Mouse (Mus musculus) forebrain, embryonic 10.5 days (tissue): ENCODE results near the gene Rpl38. TPM values are rescaled to one million over a fixed set of nuclear protein-coding genes. Genes with fewer than 3 reads are reported as not detected.
A peak's percentile ranks its signal among the peaks of the same experiment; 100 is the strongest.
"Not testable (repeated sequence)": the region's sequence is repeated elsewhere in the genome, so short reads cannot be mapped to it uniquely, and the experiment has no call there.

ENCODE experiments used
- DNase-seq: peaks from one replicate; pipeline ENCODE4 v3.0.0-alpha.2; 2017; ENCODE audit warnings: low spot score; ENCODE audit errors: extremely low spot score
- H3K27ac ChIP-seq: fragments of 300-500 bp; sonication (generic); 2 replicates; pipeline ENCODE4 v1.5.1; 2016; ENCODE audit warnings: mild to moderate bottlenecking
- H3K27me3 ChIP-seq: fragments of 300-500 bp; sonication (generic); 2 replicates; pipeline ENCODE4 v1.6.1; 2016; ENCODE audit warnings: mild to moderate bottlenecking; ENCODE audit not compliant: poor library complexity, severe bottlenecking
- H3K36me3 ChIP-seq: fragments of 300-500 bp; sonication (generic); replicated peaks from 2 replicates; pipeline ENCODE4 v1.6.1; 2016; ENCODE audit warnings: mild to moderate bottlenecking, moderate library complexity
- H3K4me1 ChIP-seq: fragments of 300-500 bp; sonication (generic); 2 replicates; pipeline ENCODE4 v1.6.1; 2016
- H3K4me3 ChIP-seq: fragments of 300-500 bp; sonication (generic); 2 replicates; pipeline ENCODE4 v1.5.1; 2016; ENCODE audit warnings: mild to moderate bottlenecking, moderate library complexity
- H3K9me3 ChIP-seq: fragments of 300-500 bp; sonication (generic); 2 replicates; pipeline ENCODE4 v1.6.1; 2016; ENCODE audit warnings: mild to moderate bottlenecking, moderate library complexity
- WGBS: fragments of 180-500 bp; shearing (Covaris S2); methylation state at CpG from one replicate; pipeline ENCODE4 v1.1.7; 2016; 5-methylcytosine and 5-hydroxymethylcytosine counted together
- polyA plus RNA-seq: library from polyadenylated mRNA; unstranded; fragments of >200 nt; fragmentation: Nextera tagmentation; extraction: Ambion mirVana; gene quantifications from 2 replicates; pipeline ENCODE4 v1.2.1, GENCODE M21; 2016

The Rpl38 gene
- polyA plus RNA-seq, 1 experiment from 2014 or later: 1,162 TPM

DNA sequence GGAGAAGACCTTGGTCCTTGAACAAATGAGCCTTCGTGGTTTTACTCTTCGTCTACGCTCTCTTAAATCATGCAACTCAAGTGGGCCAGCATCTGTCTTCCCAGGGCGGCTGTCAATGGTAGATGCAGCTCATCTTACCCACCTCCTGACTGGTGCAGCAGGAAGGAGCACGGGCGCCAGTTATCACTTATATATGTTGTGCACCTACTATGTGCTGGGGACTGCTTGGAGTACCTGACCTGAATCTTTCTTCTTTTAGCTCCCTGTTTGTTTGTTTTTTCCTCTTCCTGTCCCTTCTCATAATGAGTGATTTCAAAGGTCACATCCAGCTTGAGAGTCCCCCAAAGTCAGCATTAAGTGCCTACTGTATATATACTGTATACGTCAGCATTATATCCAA, 4.2 kb upstream of the Rpl38 start:
- Histone ChIP-seq H3K36me3 (no peaks in the 10 kb centered on the region), H3K27me3 (peaks cover 15% of the 10 kb centered on the region), H3K27ac (no peak overlapping the region), H3K4me1 (peaks cover 6% of the 10 kb centered on the region; the same call in 1 of the 2 replicates), H3K4me3 (no peak overlapping the region), H3K9me3 (no peaks in the 10 kb centered on the region)
- no peak for DNase-seq
- 87% methylated on average over 7 of the region's 7 CpGs for WGBS

GRCm38 (mm10) chr11:114665463-114665862, 2.9 kb upstream of the Rpl38 start:
- no peak for DNase-seq
- H3K36me3 ChIP-seq: peaks cover 9% of the 10 kb centered on the region
- WGBS: 74% methylated on average over 2 of the region's 2 CpGs
- H3K27me3 ChIP-seq: peaks cover 15% of the 10 kb centered on the region
- no peaks in the 10 kb centered on the region for H3K9me3 ChIP-seq
- no peak overlapping the region for H3K27ac ChIP-seq
- peaks cover 17% of the 10 kb centered on the region for H3K4me1 ChIP-seq
- H3K4me3 ChIP-seq: no peak overlapping the region

GRCm38 (mm10) chr11:114666786-114667185, 1.5 kb upstream of the Rpl38 start:
- WGBS: 11% methylated on average over 13 of the region's 13 CpGs
- Histone ChIP-seq H3K36me3 (peaks cover 23% of the 10 kb centered on the region), H3K4me1 (peaks cover 25% of the 10 kb centered on the region)

DNA sequence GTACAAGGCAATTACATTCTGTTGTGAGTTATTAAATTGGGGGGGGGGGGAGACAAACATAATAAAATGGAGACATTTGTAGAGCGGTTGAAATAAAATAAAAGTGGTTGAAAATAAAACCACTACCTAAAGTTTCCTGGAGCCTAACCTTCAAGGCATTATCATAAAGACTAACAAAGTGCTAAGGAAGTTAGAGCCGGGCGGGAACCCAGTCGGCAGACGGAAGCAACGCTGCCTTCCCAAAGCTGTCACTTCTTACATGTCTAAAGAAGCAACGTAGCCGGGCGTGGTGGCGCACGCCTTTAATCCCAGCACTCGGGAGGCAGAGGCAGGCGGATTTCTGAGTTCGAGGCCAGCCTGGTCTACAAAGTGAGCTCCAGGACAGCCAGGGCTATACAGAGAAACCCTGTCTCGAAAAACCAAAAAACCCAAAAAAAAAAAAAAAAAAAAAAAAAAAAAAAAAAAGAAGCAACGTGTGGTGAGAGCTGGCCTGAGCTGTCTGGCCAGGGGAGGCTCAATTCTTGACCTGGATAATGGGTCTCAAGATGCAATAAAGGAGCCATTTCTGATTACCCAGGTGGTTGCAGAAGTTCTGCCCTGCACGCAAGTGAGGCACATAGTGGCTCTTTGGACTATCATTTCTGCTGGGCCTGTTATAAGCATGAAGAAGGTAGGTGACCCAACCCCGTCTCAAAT, 940 bp upstream of the Rpl38 start:
- H3K36me3 ChIP-seq: peaks cover 29% of the 10 kb centered on the region
- H3K4me1 ChIP-seq: peaks cover 28% of the 10 kb centered on the region
- DNase-seq: no peak
- H3K4me3 ChIP-seq: no peak overlapping the region
- no peak overlapping the region for H3K27ac ChIP-seq
- WGBS: 62% methylated on average over 17 of the region's 18 CpGs
- no peaks in the 10 kb centered on the region for H3K9me3 ChIP-seq
- peaks cover 15% of the 10 kb centered on the region for H3K27me3 ChIP-seq

More at GRCm38 (mm10) chr11:114666786-114667185, 1.5 kb upstream of the Rpl38 start:
- Histone ChIP-seq H3K27ac (no peak overlapping the region), H3K9me3 (no peaks in the 10 kb centered on the region), H3K27me3 (peaks cover 15% of the 10 kb centered on the region), H3K4me3 (0 out of 2 replicates have a peak overlapping the region, but pooled peaks have one; percentile 8)
- no peak for DNase-seq

- 33% methylated on average over 11 of the region's 11 CpGs for WGBS
- Histone ChIP-seq H3K36me3 (peaks cover 34% of the 10 kb centered on the region), H3K4me1 (peaks cover 33% of the 10 kb centered on the region), H3K27me3 (peaks cover 15% of the 10 kb centered on the region)
- not testable (repeated sequence) for H3K9me3 ChIP-seq, H3K4me3 ChIP-seq, H3K27ac ChIP-seq
- peak; percentile 47 for DNase-seq
Observed at GRCm38 (mm10) chr11:114667932-114668285, 415 bp upstream of the Rpl38 start.

DNA sequence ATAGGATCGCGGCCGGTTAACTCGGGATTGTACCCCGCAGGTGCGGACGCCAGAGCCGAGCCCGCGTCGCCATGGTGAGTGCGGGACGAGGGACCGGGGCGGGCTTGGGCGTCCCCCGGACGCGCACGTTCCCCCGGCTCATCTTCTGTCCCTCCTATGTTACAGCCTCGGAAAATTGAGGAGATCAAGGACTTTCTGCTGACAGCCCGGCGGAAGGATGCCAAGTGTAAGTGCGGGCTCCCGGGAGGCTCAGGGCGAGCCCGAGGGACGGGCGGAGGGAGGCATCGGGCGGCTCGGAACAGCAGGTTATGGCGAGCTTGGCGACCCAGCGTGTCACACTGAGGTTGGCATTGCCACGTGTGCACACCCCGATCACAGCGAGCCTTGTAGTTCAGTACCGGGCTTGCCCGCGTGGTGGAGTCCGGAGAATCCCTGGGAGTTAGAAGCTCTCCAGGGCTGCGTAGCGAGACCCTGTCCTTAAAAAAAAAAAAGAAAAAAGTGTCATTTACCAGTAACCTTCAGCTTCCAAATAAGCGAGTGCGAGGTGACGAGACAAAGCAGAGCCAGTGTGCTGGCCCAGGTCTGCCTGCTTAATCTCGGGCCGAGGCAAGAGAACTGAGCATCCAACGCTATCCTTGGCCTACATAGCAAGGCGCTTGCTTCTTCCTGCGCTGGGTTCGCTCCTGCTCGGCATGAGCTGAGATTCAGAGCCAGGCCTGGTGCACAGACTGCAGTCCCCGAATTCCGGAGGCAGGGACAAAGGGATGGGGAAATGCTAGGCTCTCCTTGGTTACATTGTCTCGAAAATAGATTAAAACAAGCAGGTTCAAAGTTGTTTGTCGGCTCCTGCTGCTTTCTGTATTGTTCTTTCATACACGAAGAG, 658 bp downstream of the Rpl38 start:
- peaks cover 43% of the 10 kb centered on the region for H3K4me1 ChIP-seq
- DNase-seq: peak; percentile 81
- H3K9me3 ChIP-seq: no peaks in the 10 kb centered on the region
- peaks cover 45% of the 10 kb centered on the region for H3K36me3 ChIP-seq
- under 1% methylated on average over 60 of the region's 60 CpGs for WGBS
- peaks cover 15% of the 10 kb centered on the region for H3K27me3 ChIP-seq
- peak overlapping the region; percentile 96 for H3K27ac ChIP-seq
- peak overlapping the region; percentile 95 for H3K4me3 ChIP-seq

- Histone ChIP-seq H3K36me3 (peaks cover 50% of the 10 kb centered on the region), H3K4me3 (peak overlapping the region; percentile 95), H3K27ac (peak overlapping the region; percentile 96), H3K9me3 (no peaks in the 10 kb centered on the region), H3K27me3 (peaks cover 15% of the 10 kb centered on the region), H3K4me1 (peaks cover 43% of the 10 kb centered on the region)
- 29% methylated on average over 12 of the region's 12 CpGs for WGBS
- DNase-seq: no peak
Observed at GRCm38 (mm10) chr11:114669651-114670168, 1.4 kb downstream of the Rpl38 start.

DNA sequence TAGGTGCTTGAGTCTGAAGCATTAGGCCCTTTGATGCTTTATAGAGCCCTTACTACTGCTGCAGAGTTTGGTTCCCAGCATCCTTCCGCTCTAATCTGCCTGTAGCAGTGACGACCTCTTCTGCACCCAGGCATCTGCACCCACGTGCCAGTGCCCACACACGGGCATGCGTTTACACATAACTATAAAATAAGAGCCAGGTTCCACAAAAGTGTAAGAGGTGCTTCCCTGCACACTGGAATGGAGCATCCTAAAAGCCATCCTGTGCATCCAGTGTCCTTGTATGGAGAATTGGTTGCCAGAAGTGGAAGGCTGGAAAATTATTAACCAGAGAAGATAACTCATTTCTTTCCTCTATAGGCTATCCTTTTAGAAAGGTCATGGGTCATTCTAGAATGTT, 2.8 kb downstream of the Rpl38 start:
- peaks cover 57% of the 10 kb centered on the region for H3K4me1 ChIP-seq
- DNase-seq: no peak
- no peaks in the 10 kb centered on the region for H3K9me3 ChIP-seq
- H3K27ac ChIP-seq: no peak overlapping the region
- H3K4me3 ChIP-seq: peak overlapping the region; percentile 95; the same call in 1 of the 2 replicates
- WGBS: 92% methylated on average over 5 of the region's 5 CpGs
- H3K27me3 ChIP-seq: peaks cover 12% of the 10 kb centered on the region
- peaks cover 50% of the 10 kb centered on the region for H3K36me3 ChIP-seq

DNA sequence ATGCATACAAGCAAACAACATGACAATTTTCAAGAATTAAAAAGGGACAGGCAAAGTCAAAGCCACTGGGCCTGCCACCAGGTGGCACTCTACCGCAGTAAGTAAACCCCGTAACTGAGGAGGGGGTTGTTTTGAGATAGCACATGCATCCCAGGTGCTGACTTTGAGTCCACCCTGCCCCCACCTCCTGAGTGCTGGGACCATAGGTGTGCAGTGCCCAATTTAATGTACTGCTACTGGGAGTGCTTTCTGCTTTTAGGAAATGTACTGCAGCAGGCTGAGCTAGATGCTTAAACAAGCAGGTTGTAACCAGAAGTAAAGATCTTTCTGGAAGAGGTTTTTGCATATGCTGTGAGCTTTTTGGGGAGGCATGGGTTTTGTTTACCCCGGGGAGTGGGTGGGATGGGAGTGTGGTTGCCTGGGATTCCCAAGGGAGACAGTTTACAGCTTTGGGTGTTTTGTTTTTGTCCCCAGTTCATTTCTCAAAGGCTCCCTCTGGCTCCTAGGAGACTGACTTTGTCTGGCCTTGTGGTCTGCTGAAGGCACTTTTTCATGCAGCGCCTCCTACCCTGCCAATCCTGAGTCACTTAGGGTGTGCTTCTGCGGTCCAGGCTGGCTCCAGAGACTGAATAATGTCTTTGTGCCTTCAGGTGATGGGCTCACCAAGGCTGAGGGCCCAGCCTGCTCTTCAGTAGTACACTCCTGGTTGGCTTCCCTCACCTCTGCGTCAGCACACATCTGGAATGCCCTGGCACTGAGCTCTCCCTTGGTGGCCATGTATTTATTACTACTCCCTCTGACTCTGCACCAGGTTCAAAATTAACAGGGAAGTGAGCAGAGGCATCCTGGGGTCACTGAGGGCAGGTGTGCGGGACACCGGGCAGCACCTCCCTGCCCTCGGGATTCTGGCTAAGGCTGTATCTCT, 4.7 kb downstream of the Rpl38 start:
- Histone ChIP-seq H3K27me3 (peaks cover 21% of the 10 kb centered on the region), H3K36me3 (peaks cover 50% of the 10 kb centered on the region), H3K27ac (no peak overlapping the region), H3K9me3 (no peaks in the 10 kb centered on the region), H3K4me1 (peaks cover 66% of the 10 kb centered on the region), H3K4me3 (no peak overlapping the region)
- DNase-seq: peak; percentile 46
- 74% methylated on average over 9 of the region's 9 CpGs for WGBS

DNA sequence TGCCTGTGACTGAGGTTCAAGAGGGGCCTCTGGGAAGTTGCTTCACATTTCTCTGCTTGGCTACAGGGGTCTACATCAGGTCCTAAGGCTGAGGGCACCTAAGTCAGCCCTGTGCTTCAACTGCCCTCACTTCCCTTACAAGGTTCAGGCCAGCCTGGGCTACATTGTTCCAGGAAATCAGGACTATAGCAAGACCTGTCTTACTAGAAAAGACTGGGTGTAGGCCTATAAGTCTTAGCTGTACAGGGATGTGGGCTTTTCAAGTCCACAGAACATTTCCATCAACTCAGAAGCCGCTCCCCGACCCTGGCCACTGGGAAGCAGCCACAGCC, 5.4 kb downstream of the Rpl38 start:
- WGBS: 68% methylated on average over 2 of the region's 2 CpGs
- Histone ChIP-seq H3K4me3 (no peak overlapping the region), H3K9me3 (no peaks in the 10 kb centered on the region), H3K27ac (no peak overlapping the region), H3K27me3 (peaks cover 21% of the 10 kb centered on the region), H3K36me3 (peaks cover 50% of the 10 kb centered on the region), H3K4me1 (peaks cover 66% of the 10 kb centered on the region)
- DNase-seq: no peak

DNA sequence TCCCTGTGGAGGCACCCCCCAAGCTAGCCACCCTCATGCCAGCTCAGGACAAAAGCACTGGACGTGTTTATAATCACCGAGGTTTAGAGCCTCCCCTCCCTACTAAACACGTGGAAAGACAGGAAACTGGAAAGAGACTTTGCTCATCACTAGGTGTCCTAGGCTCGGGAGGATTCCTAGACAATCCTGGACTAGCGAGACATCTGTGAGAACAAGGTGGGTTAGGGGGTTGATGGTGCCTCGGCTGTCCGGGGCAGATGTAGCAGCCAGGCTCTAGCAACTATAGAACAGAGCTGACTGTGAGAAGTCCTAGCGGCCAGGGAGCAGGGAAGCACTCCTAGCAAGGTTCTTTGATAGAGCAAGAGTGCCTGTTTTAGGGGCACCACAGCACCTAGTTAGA, 5.9 kb downstream of the Rpl38 start:
- H3K27ac ChIP-seq: no peak overlapping the region
- peaks cover 67% of the 10 kb centered on the region for H3K4me1 ChIP-seq
- no peak for DNase-seq
- H3K9me3 ChIP-seq: no peaks in the 10 kb centered on the region
- 47% methylated on average over 8 of the region's 8 CpGs for WGBS
- peaks cover 50% of the 10 kb centered on the region for H3K36me3 ChIP-seq
- H3K4me3 ChIP-seq: no peak overlapping the region
- H3K27me3 ChIP-seq: peaks cover 21% of the 10 kb centered on the region

GRCm38 (mm10) chr11:114674796-114675195, 6.5 kb downstream of the Rpl38 start:
- H3K36me3 ChIP-seq: peaks cover 48% of the 10 kb centered on the region
- H3K4me1 ChIP-seq: peaks cover 68% of the 10 kb centered on the region
- H3K27me3 ChIP-seq: peaks cover 21% of the 10 kb centered on the region
- H3K4me3 ChIP-seq: peak overlapping the region; percentile 55
- WGBS: 100% methylated on average over 2 of the region's 3 CpGs
- H3K9me3 ChIP-seq, DNase-seq: not testable (repeated sequence)
- 0 out of 2 replicates have a peak overlapping the region, but pooled peaks have one; percentile 74 for H3K27ac ChIP-seq
